Mouse (Mus musculus) gastrocnemius, adult 2 months (tissue): ENCODE measurements around the gene Cmpk1. TPM values are rescaled to one million over a fixed set of nuclear protein-coding genes. Genes with fewer than 3 reads are reported as not detected.
"Not testable (repeated sequence)": the region's sequence is repeated elsewhere in the genome, so short reads cannot be mapped to it uniquely, and the experiment has no call there.

ENCODE experiments used
- DNase-seq: peaks from one replicate; pipeline ENCODE4 v3.0.0; 2022
- H3K27ac ChIP-seq: fragments of 200-600 bp; 2 replicates; pipeline ENCODE4 v1.8.1; 2022; ENCODE audit warnings: mild to moderate bottlenecking
- H3K4me3 ChIP-seq: fragments of 200-600 bp; 2 replicates; pipeline ENCODE4 v1.8.1; 2022; ENCODE audit warnings: mild to moderate bottlenecking, moderate library complexity
- CTCF ChIP-seq: fragments of 200-600 bp; IDR thresholded peaks from 2 replicates; pipeline ENCODE4 v1.8.1; 2022; ENCODE audit warnings: antibody characterized with exemption, mild to moderate bottlenecking, moderate library complexity
- intact Hi-C: fragments of 180-260 bp; cut with DNase I; formaldehyde crosslinking; loops from one replicate; pipeline ENCODE4 v1.15.1; 2025
- total RNA-seq, 2 experiments: library from RNA; stranded (reverse); gene quantifications; 2 replicates each; pipeline ENCODE4 v1.2.3; 2021

Gene Cmpk1
- total RNA-seq, 2 experiments from 2014 or later = 18.3 to 24.0 TPM

- DNase-seq = no peak
- H3K4me3 ChIP-seq = no peak overlapping the region
- TF ChIP-seq CTCF = no peak
- intact Hi-C loops = no loop called here
- no peak overlapping the region for H3K27ac ChIP-seq
Measured at GRCm38 (mm10) chr4:114973229-114973740, 13.8 kb downstream of the Cmpk1 start.

- DNase-seq = no peak
- TF ChIP-seq CTCF = no peak
- intact Hi-C loops = no loop called here
- no peak overlapping the region for H3K4me3 ChIP-seq
- 0 out of 2 replicates have a peak overlapping the region, but pooled peaks have one; percentile 12 for H3K27ac ChIP-seq
Measured at GRCm38 (mm10) chr4:114970736-114971135, 16.3 kb downstream of the Cmpk1 start.

GRCm38 (mm10) chr4:114960881-114961280 lies 26.2 kb downstream of the Cmpk1 start:
- DNase-seq, H3K4me3 ChIP-seq, H3K27ac ChIP-seq, intact Hi-C loops: not testable (repeated sequence)

GRCm38 (mm10) chr4:114959533-114959932 lies 27.5 kb downstream of the Cmpk1 start:
- no peak for DNase-seq
- intact Hi-C loops = no loop called here
- TF ChIP-seq CTCF = no peak
- no peak overlapping the region for H3K4me3 ChIP-seq
- H3K27ac ChIP-seq = no peak overlapping the region

GRCm38 (mm10) chr4:114958786-114959185 lies 28.3 kb downstream of the Cmpk1 start:
- Histone ChIP-seq H3K27ac (no peak overlapping the region), H3K4me3 (no peak overlapping the region)
- DNase-seq = no peak
- TF ChIP-seq CTCF = no peak
- intact Hi-C loops = no loop called here

GRCm38 (mm10) chr4:114958231-114958630 lies 28.8 kb downstream of the Cmpk1 start:
- no peak overlapping the region for H3K27ac ChIP-seq
- H3K4me3 ChIP-seq = no peak overlapping the region
- no peak for TF ChIP-seq CTCF
- intact Hi-C loops = no loop called here
- no peak for DNase-seq

GRCm38 (mm10) chr4:114957403-114957802 lies 29.6 kb downstream of the Cmpk1 start:
- Histone ChIP-seq H3K27ac (no peak overlapping the region), H3K4me3 (no peak overlapping the region)
- intact Hi-C loops = no loop called here
- no peak for DNase-seq
- no peak for TF ChIP-seq CTCF

- Histone ChIP-seq H3K27ac (no peak overlapping the region), H3K4me3 (no peak overlapping the region)
- intact Hi-C loops = no loop called here
- no peak for TF ChIP-seq CTCF
- DNase-seq = no peak
Measured at GRCm38 (mm10) chr4:114953172-114953571, 33.9 kb downstream of the Cmpk1 start.

GRCm38 (mm10) chr4:114947852-114948481 lies 39.1 kb downstream of the Cmpk1 start:
- no peak for DNase-seq
- Histone ChIP-seq H3K27ac (no peak overlapping the region), H3K4me3 (no peak overlapping the region)
- intact Hi-C loops = loop anchor here (1.0 to 5.0 kb wide), 2 partner anchors 31 to 281 kb away; no protein-coding TSS in a partner anchor
- no peak for TF ChIP-seq CTCF

- intact Hi-C loops = loop anchor here (1.0 to 5.0 kb wide), 2 partner anchors 30 to 280 kb away; no protein-coding TSS in a partner anchor
- DNase-seq = peak; percentile 78
- H3K27ac ChIP-seq = no peak overlapping the region
- H3K4me3 ChIP-seq = no peak overlapping the region
- peak; percentile 97; the same call in 1 of the 2 replicates for TF ChIP-seq CTCF
Measured at GRCm38 (mm10) chr4:114947395-114947794, 39.6 kb downstream of the Cmpk1 start.

GRCm38 (mm10) chr4:114946416-114946815 lies 40.6 kb downstream of the Cmpk1 start:
- no peak overlapping the region for H3K4me3 ChIP-seq
- intact Hi-C loops = loop anchor here (5.0 kb wide), 1 partner anchor 279 kb away; no protein-coding TSS in a partner anchor
- TF ChIP-seq CTCF = no peak
- H3K27ac ChIP-seq = no peak overlapping the region
- DNase-seq = no peak

- Histone ChIP-seq H3K4me3 (no peak overlapping the region), H3K27ac (no peak overlapping the region)
- intact Hi-C loops = loop anchor here (5.0 kb wide), 1 partner anchor 278 kb away; no protein-coding TSS in a partner anchor
- no peak for TF ChIP-seq CTCF
- DNase-seq = peak; percentile 48
Measured at GRCm38 (mm10) chr4:114945021-114945420, 42.0 kb downstream of the Cmpk1 start.

- TF ChIP-seq CTCF = no peak
- intact Hi-C loops = no loop called here
- no peak overlapping the region for H3K4me3 ChIP-seq
- DNase-seq = no peak
- no peak overlapping the region for H3K27ac ChIP-seq
Measured at GRCm38 (mm10) chr4:114942583-114942982, 44.5 kb downstream of the Cmpk1 start.

- no peak for DNase-seq
- intact Hi-C loops = no loop called here
- Histone ChIP-seq H3K4me3 (no peak overlapping the region), H3K27ac (no peak overlapping the region)
- no peak for TF ChIP-seq CTCF
Measured at GRCm38 (mm10) chr4:114942112-114942511, 44.9 kb downstream of the Cmpk1 start.
